Mouse (Mus musculus) cerebellum, adult 2 months (tissue): ENCODE data around the gene Wnt3a.

Experiments
- CTCF ChIP-seq: fragments of 200-500 bp; IDR thresholded peaks from 2 replicates; pipeline ENCODE4 v1.5.1; 2011; ENCODE audit warnings: low read depth, mild to moderate bottlenecking, control low read depth, low read length, moderate library complexity, borderline replicate concordance; ENCODE audit not compliant: insufficient read depth
- POLR2A ChIP-seq: fragments of 200-500 bp; IDR thresholded peaks from 2 replicates; pipeline ENCODE4 v1.6.1; 2011; ENCODE audit warnings: low read length, control low read depth, borderline replicate concordance; ENCODE audit not compliant: insufficient read depth

- TF ChIP-seq POLR2A (no peak), CTCF (no peak)
Measured at GRCm38 (mm10) chr11:59316517-59316916, 26.0 kb upstream of the Wnt3a start.
